Mouse (Mus musculus) heart, postnatal 36 days (tissue): ENCODE data around the gene Olfr772. TPM values are rescaled to one million over a fixed set of nuclear protein-coding genes. Genes with fewer than 3 reads are reported as not detected.
"Not testable (repeated sequence)": the region's sequence is repeated elsewhere in the genome, so short reads cannot be mapped to it uniquely, and the experiment has no call there.

Experiments used
- DNase-seq, 2 experiments: peaks; one replicate each; pipeline ENCODE4 v3.0.0; 2021 to 2022
- intact Hi-C: fragments of 180-260 bp; cut with DNase I; formaldehyde crosslinking; loops from one replicate; pipeline ENCODE4 v1.15.1; 2025
- total RNA-seq, 2 experiments: library from RNA; stranded (reverse); gene quantifications; 2 replicates each; pipeline ENCODE4 v1.2.3; 2021

Olfr772 gene
- total RNA-seq: not detected

DNA sequence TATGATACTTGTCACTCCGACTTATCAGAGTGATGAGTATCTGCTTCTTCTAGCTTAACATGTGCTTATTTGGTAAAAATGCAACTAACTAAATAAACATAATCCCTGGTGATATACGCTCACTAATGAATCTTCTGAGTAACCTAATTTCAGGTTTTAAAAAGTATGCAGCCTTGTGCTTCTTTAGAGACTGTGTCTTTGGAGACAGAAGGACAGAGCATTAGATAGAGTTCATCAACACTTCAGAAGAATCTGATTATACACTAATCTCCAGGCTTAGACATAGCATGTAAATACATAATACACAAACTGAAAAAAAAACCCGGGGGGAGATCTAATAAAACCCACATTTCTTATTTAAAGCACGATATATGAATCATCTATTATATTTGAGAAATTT is at the start of gene Olfr772:
TSS of gene Olfr772 (minus strand) at position 101 of the 400 bp plus-strand sequence.
- intact Hi-C loops, DNase-seq: not testable (repeated sequence)

- intact Hi-C loops: not testable (repeated sequence)
These were observed 9.6 kb upstream of the Olfr772 start, which contains the start of gene Olfr773 for GRCm38 (mm10) chr10:129187319-129187718. Gene Olfr773 (minus strand): TSS chr10:129187419.

GRCm38 (mm10) chr10:129164651-129165050 is 13.1 kb downstream of the Olfr772 start, which contains the start of gene Olfr771:
Gene Olfr771 (minus strand): TSS chr10:129164751.
- DNase-seq: no peak
- intact Hi-C loops: no loop called here

More at GRCm38 (mm10) chr10:129187319-129187718, 9.6 kb upstream of the Olfr772 start, which contains the start of gene Olfr773:
- DNase-seq: not testable (repeated sequence)

- no peak for DNase-seq
- intact Hi-C loops: no loop called here
These were observed 38.8 kb downstream of the Olfr772 start, which contains the start of gene Olfr770 for GRCm38 (mm10) chr10:129138898-129139297. Gene Olfr770 (minus strand): TSS chr10:129138998.

Other genes with a start within 250 kb of the Olfr772 start
- 100 to 1,000 TPM; 160 to 167 TPM for gene Itga7, start 244.1 kb downstream of the Olfr772 start, total RNA-seq
- gene Mettl7b, start 216.9 kb downstream of the Olfr772 start, total RNA-seq: not detected
- gene Olfr9, start 188.5 kb downstream of the Olfr772 start, total RNA-seq: not detected
- gene Olfr763, start 167.1 kb downstream of the Olfr772 start, total RNA-seq: not detected
- gene Olfr764-ps1, start 138.0 kb downstream of the Olfr772 start, total RNA-seq: not detected
- not detected for gene Olfr765, start 127.9 kb downstream of the Olfr772 start, total RNA-seq
- not detected for gene Olfr766-ps1, start 108.9 kb downstream of the Olfr772 start, total RNA-seq
- gene Olfr767, start 95.0 kb downstream of the Olfr772 start, total RNA-seq: not detected
- not detected for gene Olfr768, start 78.5 kb downstream of the Olfr772 start, total RNA-seq
- not detected for gene Olfr769, start 60.1 kb downstream of the Olfr772 start, total RNA-seq
- gene Olfr770, start 38.9 kb downstream of the Olfr772 start, total RNA-seq: not detected
- gene Olfr771, start 13.2 kb downstream of the Olfr772 start, total RNA-seq: not detected
- gene Olfr773, start 9.5 kb upstream of the Olfr772 start, total RNA-seq: not detected
- not detected for gene Olfr774, start 58.3 kb upstream of the Olfr772 start, total RNA-seq
- gene Olfr775, start 70.5 kb upstream of the Olfr772 start, total RNA-seq: not detected
- gene Olfr776, start 81.2 kb upstream of the Olfr772 start, total RNA-seq: not detected
- gene Olfr777, start 93.6 kb upstream of the Olfr772 start, total RNA-seq: not detected
- not detected for gene Olfr780, start 140.2 kb upstream of the Olfr772 start, total RNA-seq
- gene Olfr781, start 150.9 kb upstream of the Olfr772 start, total RNA-seq: not detected
- not detected for gene Olfr782, start 170.9 kb upstream of the Olfr772 start, total RNA-seq
- gene Olfr784, start 206.2 kb upstream of the Olfr772 start, total RNA-seq: not detected
- not detected for gene Olfr785, start 227.5 kb upstream of the Olfr772 start, total RNA-seq
- gene Olfr786, start 249.4 kb upstream of the Olfr772 start, total RNA-seq: not detected